Mouse (Mus musculus) splenic B cell, adult 2 months (primary cell): ENCODE measurements around the gene Amz1.

Experiments used
- DNase-seq: peaks from one replicate; pipeline ENCODE4 v3.0.0-alpha.2; 2011; ENCODE audit warnings: low read depth, low spot score
- H3K27me3 ChIP-seq: 2 replicates; pipeline ENCODE4 v1.6.1; 2012; ENCODE audit warnings: mild to moderate bottlenecking, low read length, moderate library complexity, mixed read lengths; ENCODE audit not compliant: control insufficient read depth, poor library complexity, insufficient read depth, severe bottlenecking
- H3K36me3 ChIP-seq: 2 replicates; pipeline ENCODE4 v1.6.1; 2012; ENCODE audit warnings: mild to moderate bottlenecking, low read length, moderate library complexity, mixed read lengths; ENCODE audit not compliant: control insufficient read depth, poor library complexity, insufficient read depth, severe bottlenecking

The Amz1 gene

DNA sequence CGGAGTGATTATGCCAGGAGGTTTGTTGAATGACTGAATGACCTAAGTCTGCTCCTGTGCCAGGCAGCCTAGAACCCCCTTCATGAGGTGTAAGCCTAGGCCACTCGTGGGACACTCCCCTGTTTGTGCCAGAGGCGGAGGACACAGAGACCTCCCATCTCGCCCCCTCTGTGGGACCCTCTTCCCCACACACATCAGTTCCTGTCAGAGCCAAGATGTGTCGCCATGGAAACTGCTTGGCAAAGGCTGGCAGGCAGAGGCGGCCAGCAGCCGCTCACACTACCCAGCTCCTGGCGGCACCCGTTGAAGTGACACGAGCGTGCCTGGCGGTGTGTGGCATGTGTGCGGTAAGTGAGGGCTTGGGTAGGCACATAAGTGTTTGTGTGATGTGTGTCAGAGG, at the start of gene Amz1:
TSS of gene Amz1 (plus strand) at position 306 of the 400 bp plus-strand sequence.
- Histone ChIP-seq H3K36me3 (no peaks in the 10 kb centered on the region; the same call in 1 of the 2 replicates), H3K27me3 (no peaks in the 10 kb centered on the region)
- DNase-seq: no peak

DNA sequence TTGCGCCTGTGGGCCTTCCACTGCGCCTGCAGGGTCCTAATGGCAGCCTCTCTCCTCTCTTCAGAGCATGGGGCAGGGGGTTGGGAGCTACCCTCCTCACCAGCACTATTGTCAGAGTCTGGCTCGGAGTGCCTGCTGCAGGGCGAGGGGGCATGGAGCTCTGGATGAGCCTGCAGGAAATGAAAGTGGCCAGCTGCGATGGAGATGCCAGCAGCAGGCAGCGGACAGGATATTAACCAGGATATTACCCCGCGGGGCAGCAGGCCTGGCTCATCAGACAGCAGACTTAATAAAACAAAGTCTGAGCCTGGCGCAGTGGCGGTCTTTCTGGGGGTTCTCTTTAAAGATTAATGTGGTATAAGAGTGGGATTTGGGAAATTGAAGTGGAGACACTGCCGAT, 48.8 kb upstream of the Amz1 start:
- no peak for DNase-seq
- Histone ChIP-seq H3K36me3 (no peaks in the 10 kb centered on the region; the same call in none of the 2 replicates), H3K27me3 (no peaks in the 10 kb centered on the region)

DNA sequence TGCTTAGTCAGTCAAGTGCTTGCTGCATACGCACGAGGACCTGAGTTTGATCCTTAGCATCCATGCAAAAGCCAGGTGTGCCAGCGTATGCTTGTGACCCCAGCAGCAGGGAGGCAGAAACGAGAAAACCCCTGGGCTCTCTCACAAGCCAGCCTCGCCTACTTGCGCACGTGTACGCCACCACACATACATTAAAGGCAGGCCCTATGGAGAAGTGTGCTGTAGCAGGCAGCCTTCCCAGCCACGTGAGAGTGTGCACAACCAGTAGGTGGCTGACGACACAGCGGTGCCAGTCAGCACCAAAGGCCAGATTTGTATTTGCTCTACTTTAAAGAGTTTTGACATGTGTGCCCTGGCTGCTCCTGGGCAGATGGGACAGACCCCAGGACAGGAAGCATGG, 48.3 kb upstream of the Amz1 start:
- Histone ChIP-seq H3K36me3 (no peaks in the 10 kb centered on the region; the same call in none of the 2 replicates), H3K27me3 (no peaks in the 10 kb centered on the region)
- no peak for DNase-seq

DNA sequence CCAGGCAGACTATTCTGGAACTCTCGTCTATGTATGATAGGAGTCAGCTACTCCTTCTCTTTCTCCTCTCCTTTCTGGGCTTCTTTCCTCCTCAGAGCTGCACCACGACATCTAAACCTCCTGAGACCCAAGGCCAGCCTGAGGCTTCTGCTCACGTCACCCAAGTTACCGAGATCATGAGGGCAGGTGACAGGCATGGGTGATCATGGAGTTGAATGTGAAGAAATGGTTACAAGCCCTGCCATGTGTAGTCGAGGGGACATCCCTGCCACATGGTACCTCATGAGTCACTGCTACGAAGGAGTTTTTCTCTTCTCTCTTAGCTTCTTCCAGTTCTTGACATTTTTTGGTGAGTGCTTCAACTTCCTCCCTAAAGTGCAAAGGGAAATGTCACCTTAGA, 46.8 kb upstream of the Amz1 start:
- peak; percentile 83 for DNase-seq
- H3K27me3 ChIP-seq: no peaks in the 10 kb centered on the region

GRCm38 (mm10) chr5:140680051-140680450, 43.9 kb upstream of the Amz1 start:
- Histone ChIP-seq H3K36me3 (no peaks in the 10 kb centered on the region; the same call in 1 of the 2 replicates), H3K27me3 (no peaks in the 10 kb centered on the region)
- no peak for DNase-seq

More for the DNA sequence above, 46.8 kb upstream of the Amz1 start:
- no peaks in the 10 kb centered on the region; the same call in none of the 2 replicates for H3K36me3 ChIP-seq

DNA sequence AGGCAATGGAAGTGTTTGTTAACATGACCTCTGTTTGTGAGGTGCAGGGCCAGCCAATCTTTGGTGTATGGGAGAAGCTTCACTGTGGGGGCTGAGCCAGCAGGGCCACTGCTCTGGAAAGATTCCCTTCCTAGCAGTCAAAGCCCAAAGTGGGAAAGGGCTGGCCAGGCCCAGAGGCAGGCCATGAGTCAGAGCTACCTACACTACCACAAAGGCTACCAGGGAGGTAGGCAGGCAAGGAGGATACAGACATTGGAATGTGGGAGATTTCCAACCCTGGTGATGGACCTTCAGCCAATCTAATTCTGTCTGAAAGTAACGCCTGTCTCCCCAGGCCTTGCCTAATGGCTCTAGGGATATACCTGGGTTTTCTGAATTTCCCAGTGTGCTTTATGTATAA, 43.0 kb upstream of the Amz1 start:
- no peaks in the 10 kb centered on the region for H3K36me3 ChIP-seq
- no peak for DNase-seq
- H3K27me3 ChIP-seq: no peaks in the 10 kb centered on the region

- Histone ChIP-seq H3K27me3 (no peaks in the 10 kb centered on the region), H3K36me3 (no peaks in the 10 kb centered on the region)
- DNase-seq: no peak
Measured at GRCm38 (mm10) chr5:140682113-140682512, 41.8 kb upstream of the Amz1 start.

DNA sequence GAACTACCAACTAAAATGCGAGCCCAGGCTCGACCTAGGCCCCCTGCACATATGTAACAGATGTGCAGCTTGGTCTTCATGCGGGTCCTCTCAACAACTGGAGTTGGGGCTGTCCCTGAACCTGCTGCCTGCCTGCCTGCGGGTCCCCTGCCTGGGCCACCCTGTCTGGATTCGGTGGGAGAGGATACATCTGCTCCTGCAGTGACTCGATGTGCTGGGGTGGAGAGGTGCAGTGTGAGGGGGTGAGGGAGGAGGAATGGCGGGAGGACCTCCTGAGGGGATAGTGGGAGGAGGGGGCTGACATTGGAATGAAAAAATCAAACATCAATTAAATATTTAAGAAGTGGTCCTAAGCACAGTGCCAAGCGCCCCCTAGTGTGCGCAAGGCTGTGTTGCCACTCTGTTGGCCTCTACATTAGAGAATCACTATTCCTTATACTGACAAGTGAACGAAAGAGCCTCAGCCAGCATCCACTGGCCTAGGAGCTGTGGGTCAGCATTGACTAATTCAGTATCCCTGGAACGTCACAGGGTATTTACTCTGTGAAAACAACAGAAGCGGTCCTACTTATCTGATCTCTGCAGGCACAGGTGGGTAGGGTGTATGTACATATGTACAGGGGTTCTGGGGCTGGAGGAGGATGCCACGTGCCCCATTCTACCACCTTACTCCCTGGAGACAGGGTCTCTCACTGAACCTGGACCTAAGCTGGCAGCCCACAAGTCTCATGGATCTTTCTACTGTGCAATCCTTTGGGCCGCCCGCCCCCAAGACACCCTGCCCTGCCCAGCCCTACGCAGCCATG, 39.4 kb upstream of the Amz1 start:
- DNase-seq: peak; percentile 75
- no peaks in the 10 kb centered on the region; the same call in 1 of the 2 replicates for H3K36me3 ChIP-seq
- no peaks in the 10 kb centered on the region for H3K27me3 ChIP-seq

- no peak for DNase-seq
- H3K27me3 ChIP-seq: no peaks in the 10 kb centered on the region
- peaks cover 3% of the 10 kb centered on the region for H3K36me3 ChIP-seq
Measured at GRCm38 (mm10) chr5:140688434-140688833, 35.5 kb upstream of the Amz1 start.

- DNase-seq: no peak
- H3K36me3 ChIP-seq: no peaks in the 10 kb centered on the region
- no peaks in the 10 kb centered on the region for H3K27me3 ChIP-seq
Measured at GRCm38 (mm10) chr5:140695987-140696386, 27.9 kb upstream of the Amz1 start.

- Histone ChIP-seq H3K27me3 (no peaks in the 10 kb centered on the region), H3K36me3 (no peaks in the 10 kb centered on the region)
- no peak for DNase-seq
Measured at GRCm38 (mm10) chr5:140699776-140700175, 24.2 kb upstream of the Amz1 start.

DNA sequence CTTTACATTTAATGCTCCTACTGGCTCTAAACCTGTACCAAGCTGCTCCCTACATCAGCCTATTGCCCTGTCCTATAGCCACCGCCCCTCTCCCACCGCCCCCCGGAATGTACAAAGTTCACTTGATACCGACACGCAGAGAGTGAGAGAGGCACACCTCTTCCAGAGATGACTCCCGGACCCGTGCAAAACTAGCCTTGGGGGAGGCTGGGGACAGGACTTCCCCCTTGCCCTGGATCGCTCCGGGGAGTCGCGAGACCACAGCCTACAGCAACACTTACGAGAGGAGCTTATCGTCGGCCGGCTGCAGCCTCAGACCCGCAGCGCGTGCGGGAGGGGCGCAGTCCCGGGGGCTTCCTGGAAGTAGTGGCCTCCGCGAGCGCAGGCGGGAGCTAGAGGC, 22.3 kb upstream of the Amz1 start:
- Histone ChIP-seq H3K36me3 (no peaks in the 10 kb centered on the region), H3K27me3 (no peaks in the 10 kb centered on the region)
- DNase-seq: no peak

GRCm38 (mm10) chr5:140702103-140702513, 21.8 kb upstream of the Amz1 start, which contains the start of gene Iqce:
Iqce (minus strand) TSS chr5:140702378.
- DNase-seq: peak; percentile 90
- Histone ChIP-seq H3K36me3 (no peaks in the 10 kb centered on the region), H3K27me3 (no peaks in the 10 kb centered on the region)

DNA sequence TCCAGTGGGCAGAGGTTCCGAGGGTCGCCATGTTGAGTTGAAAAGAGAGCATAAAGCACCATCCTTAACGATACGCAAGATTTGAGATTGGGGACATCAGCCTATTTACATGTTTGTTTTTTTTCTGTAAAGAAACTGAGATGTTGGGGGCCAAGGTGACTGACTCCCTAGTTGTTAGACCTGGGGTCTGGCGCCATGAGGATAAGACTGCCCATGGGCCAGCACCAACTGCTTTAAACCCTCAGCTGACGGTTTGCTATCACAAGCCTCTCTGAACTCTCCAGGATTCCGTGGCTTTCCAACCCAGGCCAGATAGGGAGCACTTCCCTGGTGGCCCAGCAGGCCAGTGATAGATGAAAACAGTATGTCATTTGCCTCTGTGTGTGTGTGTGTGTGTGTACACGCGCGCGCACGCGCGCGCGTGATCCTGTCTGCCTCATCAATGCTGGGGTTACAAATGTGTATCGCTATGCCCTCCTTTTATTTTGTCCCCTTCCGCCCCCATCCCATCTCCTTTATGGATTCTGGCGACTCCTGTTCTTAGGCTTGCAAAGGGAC, 21.2 kb upstream of the Amz1 start:
- DNase-seq: no peak
- H3K36me3 ChIP-seq: no peaks in the 10 kb centered on the region
- no peaks in the 10 kb centered on the region for H3K27me3 ChIP-seq
